Mouse (Mus musculus): ENCODE measurements around the gene Rpl13a.

DNA sequence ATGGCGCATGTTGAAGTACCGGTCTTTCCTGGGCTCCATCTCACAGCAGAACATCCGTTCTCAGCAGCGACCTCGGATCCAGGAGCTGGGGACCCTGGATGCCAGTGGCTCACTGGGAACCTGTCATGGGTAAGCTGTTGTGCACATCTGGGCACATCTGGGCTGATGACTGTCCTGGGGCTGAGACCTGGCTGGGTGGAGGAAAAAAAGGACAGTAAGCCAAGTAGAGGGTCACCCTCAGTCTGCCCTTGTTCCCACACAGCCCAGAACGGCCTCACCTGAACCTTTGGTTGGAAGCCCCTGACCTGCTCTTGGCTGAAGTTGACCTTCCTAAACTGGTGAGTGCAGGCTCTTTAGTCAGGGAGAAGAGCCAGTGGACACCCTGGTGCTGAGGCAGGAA, 30.4 kb upstream of the Rpl13a start:
- TF ChIP-seq POLR2A (IDR thresholded peaks at IDR 0.05; ENCODE audit: insufficient read depth, low read depth, low read length) (no peak), CTCF (IDR thresholded peaks at IDR 0.05; ENCODE audit: insufficient read depth, low read depth, low read length) (no peak)

Data from olfactory bulb, adult 2 months (tissue).